Mouse (Mus musculus) layer of hippocampus, adult 6 months (tissue): ENCODE data around the gene Cdr1. TPM values are rescaled to one million over a fixed set of nuclear protein-coding genes. Genes with fewer than 3 reads are reported as not detected.

Experiments
- long read RNA-seq, 2 experiments: library from polyadenylated mRNA; unstranded; transcript quantifications; one replicate each; pipeline ENCODE4 v2.0.0; 2019 to 2020
- microRNA-seq: library from miRNA; unstranded; fragments of <30 nt; microRNA quantifications from one replicate; pipeline ENCODE4 v1.2.0, GENCODE M21; 2020
- polyA plus RNA-seq: library from polyadenylated mRNA; unstranded; fragments of <200 nt; fragmentation: Nextera tagmentation; gene quantifications from 2 replicates; pipeline ENCODE4 v1.2.3, GENCODE M21; 2021

Cdr1 gene
- polyA plus RNA-seq = 27.4 and 51.1 TPM in 2 replicates
- long read RNA-seq, experiment 1, transcript Cdr1-201 (1 exons, 1,554 nt) = major isoform, 16 of 16 reads
- long read RNA-seq, experiment 1, partial matches to known transcripts = 0 of 16 reads
- long read RNA-seq, experiment 1, other reads (novel, unspliced or antisense) = 0 of 16 reads
- long read RNA-seq, experiment 2, partial matches to known transcripts = 0 of 2 reads
- long read RNA-seq, experiment 2, other reads (novel, unspliced or antisense) = 0 of 2 reads

DNA sequence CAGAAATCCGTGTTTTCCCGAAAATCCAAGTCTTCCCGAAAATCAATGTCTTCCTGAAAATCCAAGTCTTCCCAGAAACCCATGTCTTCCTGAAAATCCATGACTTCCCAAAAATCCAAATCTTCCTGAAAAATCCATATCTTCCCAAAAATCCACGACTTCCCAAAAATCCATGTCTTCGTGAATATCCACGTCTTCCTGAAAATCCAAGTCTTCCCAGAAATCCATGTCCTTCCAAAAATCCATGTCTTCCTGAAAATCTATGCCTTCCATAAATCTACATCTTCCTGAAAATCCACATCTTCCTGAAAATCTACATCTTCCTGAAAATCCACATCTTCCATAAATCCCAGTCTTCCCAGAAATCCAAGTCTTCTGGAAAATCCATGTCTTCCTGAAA is at the start of gene Cdr1:
Gene Cdr1, minus strand, starts transcription at position 101 of the 400 bp plus-strand sequence.

Small RNA genes lying within 50 kb of the gene (microRNA-seq; reads per million reads assigned to microRNA genes)
- not detected for gene Gm24396
